Mouse (Mus musculus) spleen, postnatal 36 days (tissue): ENCODE measurements at regions not wholly inside any gene's neighbourhood (a gene's known extent, or its start where the extent isn't known, plus 50 kb on each side); places are given as distances from the start of the nearest gene placed in this dataset.

Experiments used
- DNase-seq, 2 experiments: peaks; one replicate each; pipeline ENCODE4 v3.0.0; 2022; ENCODE audit warnings: low spot score in 2 of 2, mixed read lengths in 1 of 2

- DNase-seq: no peak
Observed at GRCm38 (mm10) chr9:118405926-118406518, 72.0 kb upstream of the Eomes start.

- no peak for DNase-seq
Observed at GRCm38 (mm10) chr9:118416032-118416431, 62.0 kb upstream of the Eomes start.

DNA sequence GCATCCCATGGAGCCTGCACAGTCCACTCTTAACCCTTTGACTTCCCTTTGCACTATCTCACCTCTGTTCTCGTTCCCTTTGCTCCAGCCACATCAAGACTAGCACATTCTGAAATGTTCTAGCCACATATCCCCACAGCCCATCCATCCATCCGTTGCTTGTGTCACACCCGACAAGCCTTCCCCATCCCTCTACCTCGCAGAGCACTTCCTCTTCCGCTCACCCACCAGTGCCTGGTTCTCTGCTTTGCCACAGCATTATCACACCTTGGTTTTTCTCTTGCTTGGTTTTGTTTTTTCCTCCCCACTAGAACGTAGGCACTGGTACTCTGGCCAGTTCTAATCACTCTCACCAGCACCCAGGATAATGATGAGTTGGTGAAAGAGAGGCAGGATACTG lies 61.5 kb upstream of the Eomes start:
- DNase-seq: peak in 1 of 2 experiments; percentile 8

DNA sequence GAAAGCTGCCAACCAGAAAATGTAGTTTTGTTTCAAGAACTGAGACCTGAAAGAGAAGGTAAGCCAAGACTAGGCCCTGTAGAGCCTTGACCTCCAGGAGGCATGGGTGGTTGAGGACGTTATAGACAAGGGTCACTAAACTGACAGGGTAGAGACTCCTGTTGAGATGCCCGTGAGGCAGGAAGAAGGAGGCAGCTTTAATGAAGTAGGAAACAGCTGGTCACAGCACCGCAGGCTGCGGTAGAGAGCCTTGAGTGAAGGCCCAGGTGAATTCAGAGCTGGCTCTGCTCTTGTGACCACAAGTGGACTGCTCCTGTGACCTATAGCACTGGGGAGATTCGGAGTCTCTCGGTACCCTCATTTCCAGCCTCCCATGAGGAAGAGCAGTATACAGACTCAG lies 53.7 kb upstream of the Eomes start:
- no peak for DNase-seq
